24 mouse cellular contexts compared by ENCODE assay signal in the genomic region with DNA sequence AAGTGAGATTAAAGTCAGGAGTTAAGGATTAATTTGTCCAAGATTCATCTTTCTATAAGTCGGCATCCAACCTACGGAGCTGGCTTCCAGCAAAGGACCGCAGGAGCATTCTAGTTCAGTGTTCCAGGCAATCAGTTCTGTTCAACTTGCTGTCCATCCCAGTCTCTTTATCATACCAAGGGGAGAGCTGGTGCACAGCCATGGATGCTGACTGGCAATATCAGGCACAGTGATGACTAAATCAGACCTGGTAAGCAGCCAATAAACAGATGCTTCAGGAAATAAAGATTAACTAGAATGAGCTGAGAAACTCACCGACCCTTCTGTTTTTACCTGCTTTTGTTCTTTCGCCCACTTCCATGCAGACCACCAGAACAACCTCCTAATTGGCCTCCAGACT.
DNase-seq lines count a peak whose midpoint lies in the region; ATAC-seq and TF ChIP-seq lines count a peak whose summit lies in the region.
"Had no signal": no experiment of that assay in that cellular context is flagged by ENCODE, and none has a peak within 500 bp of the region (broad histone marks: within the 10 kb centered on the region; RNA-seq: fewer than 3 reads in every experiment).

No protein-coding gene starts in this region.

- H3K27me3 ChIP-seq in kidney, embryonic 15.5 days: no peaks in the 10 kb centered on the region
- H3K27me3 ChIP-seq in midbrain, postnatal 0 days (ENCODE audit: insufficient read depth, low read length): no peaks in the 10 kb centered on the region
- no peaks in the 10 kb centered on the region for H3K27me3 ChIP-seq in midbrain, embryonic 14.5 days (ENCODE audit: control insufficient read depth, insufficient read depth, low read length)
- no peaks in the 10 kb centered on the region for H3K27me3 ChIP-seq in midbrain, embryonic 15.5 days (replicated peaks)
- H3K27me3 ChIP-seq: heart, embryonic 15.5 days; hindbrain, embryonic 15.5 days; liver, embryonic 12.5 days had no signal

- intact Hi-C loops in gastrocnemius, adult 2 months (cut with DNase I): no loop called here

- no peak overlapping the region for H3K4me3 ChIP-seq in gastrocnemius, adult 2 months
- no peak overlapping the region for H3K4me3 ChIP-seq in kidney, embryonic 15.5 days (replicated peaks)
- no peak overlapping the region for H3K4me3 ChIP-seq in midbrain, postnatal 0 days (ENCODE audit: low read depth, low read length)
- H3K4me3 ChIP-seq in midbrain, embryonic 14.5 days (replicated peaks; ENCODE audit: low read depth, low read length): no peak overlapping the region
- H3K4me3 ChIP-seq in midbrain, embryonic 15.5 days: no peak overlapping the region
- H3K4me3 ChIP-seq: embryonic facial prominence, embryonic 10.5 days; forebrain, embryonic 10.5 days; heart, embryonic 15.5 days; hindbrain, embryonic 15.5 days; liver, embryonic 12.5 days; midbrain, embryonic 10.5 days had no signal

- no peaks in the 10 kb centered on the region for H3K9me3 ChIP-seq in kidney, embryonic 15.5 days (replicated peaks)
- H3K9me3 ChIP-seq in midbrain, postnatal 0 days (ENCODE audit: low read length): no peaks in the 10 kb centered on the region
- H3K9me3 ChIP-seq in midbrain, embryonic 14.5 days (ENCODE audit: control insufficient read depth, low read length): no peaks in the 10 kb centered on the region
- no peaks in the 10 kb centered on the region for H3K9me3 ChIP-seq in midbrain, embryonic 15.5 days
- H3K9me3 ChIP-seq: embryonic facial prominence, embryonic 10.5 days; forebrain, embryonic 10.5 days; heart, embryonic 15.5 days; hindbrain, embryonic 15.5 days; liver, embryonic 12.5 days; midbrain, embryonic 10.5 days had no signal

- no peaks in the 10 kb centered on the region for H3K36me3 ChIP-seq in kidney, embryonic 15.5 days
- H3K36me3 ChIP-seq in midbrain, postnatal 0 days (ENCODE audit: insufficient read depth, low read length): no peaks in the 10 kb centered on the region
- no peaks in the 10 kb centered on the region for H3K36me3 ChIP-seq in midbrain, embryonic 14.5 days (ENCODE audit: control insufficient read depth, insufficient read depth, low read length)
- no peaks in the 10 kb centered on the region for H3K36me3 ChIP-seq in midbrain, embryonic 15.5 days (replicated peaks)
- H3K36me3 ChIP-seq: embryonic facial prominence, embryonic 10.5 days; forebrain, embryonic 10.5 days; heart, embryonic 15.5 days; hindbrain, embryonic 15.5 days; liver, embryonic 12.5 days; midbrain, embryonic 10.5 days had no signal

- H3K4me2 ChIP-seq in kidney, embryonic 15.5 days: no peak overlapping the region
- no peak overlapping the region for H3K4me2 ChIP-seq in midbrain, postnatal 0 days (ENCODE audit: low read depth, low read length, poor library complexity, severe bottlenecking)
- H3K4me2 ChIP-seq in midbrain, embryonic 14.5 days (ENCODE audit: low read length): no peak overlapping the region
- H3K4me2 ChIP-seq in midbrain, embryonic 15.5 days: no peak overlapping the region
- H3K4me2 ChIP-seq: heart, embryonic 15.5 days; hindbrain, embryonic 15.5 days; liver, embryonic 12.5 days had no signal

- H3K9ac ChIP-seq in kidney, embryonic 15.5 days: no peak overlapping the region
- no peak overlapping the region for H3K9ac ChIP-seq in midbrain, postnatal 0 days (replicated peaks; ENCODE audit: low read length, poor library complexity, severe bottlenecking)
- no peak overlapping the region for H3K9ac ChIP-seq in midbrain, embryonic 14.5 days (replicated peaks; ENCODE audit: low read length)
- no peak overlapping the region for H3K9ac ChIP-seq in midbrain, embryonic 15.5 days
- H3K9ac ChIP-seq: heart, embryonic 15.5 days; hindbrain, embryonic 15.5 days; liver, embryonic 12.5 days had no signal

- peaks cover 17% of the 10 kb centered on the region for H3K4me1 ChIP-seq in kidney, embryonic 15.5 days
- no peaks in the 10 kb centered on the region for H3K4me1 ChIP-seq in midbrain, postnatal 0 days (ENCODE audit: insufficient read depth, low read length)
- H3K4me1 ChIP-seq in midbrain, embryonic 14.5 days (ENCODE audit: control insufficient read depth, insufficient read depth, low read length): no peaks in the 10 kb centered on the region
- no peaks in the 10 kb centered on the region for H3K4me1 ChIP-seq in midbrain, embryonic 15.5 days
- H3K4me1 ChIP-seq: forebrain, embryonic 10.5 days; hindbrain, embryonic 15.5 days; liver, embryonic 12.5 days; midbrain, embryonic 10.5 days had no signal

- no peak for ATAC-seq in kidney, embryonic 15.5 days (replicated peaks; ENCODE audit: low FRiP score)
- ATAC-seq in midbrain, postnatal 0 days (ENCODE audit: low FRiP score): no peak
- ATAC-seq in midbrain, embryonic 14.5 days (ENCODE audit: low FRiP score, low TSS enrichment): no peak
- no peak for ATAC-seq in midbrain, embryonic 15.5 days (replicated peaks)
- ATAC-seq: forebrain, embryonic 16.5 days; intestine, embryonic 16.5 days; liver, embryonic 12.5 days had no signal

- TF ChIP-seq CTCF in gastrocnemius, adult 2 months (IDR thresholded peaks at IDR 0.05): no peak
- TF ChIP-seq CTCF in midbrain, postnatal 0 days (IDR thresholded peaks at IDR 0.05): no peak

- H3K27ac ChIP-seq in gastrocnemius, adult 2 months: peak overlapping the region; percentile 44
- H3K27ac ChIP-seq in kidney, embryonic 15.5 days: 0 out of 2 replicates have a peak overlapping the region, but pooled peaks have one; percentile 22
- H3K27ac ChIP-seq in midbrain, postnatal 0 days (ENCODE audit: low read depth, low read length): no peak overlapping the region
- no peak overlapping the region for H3K27ac ChIP-seq in midbrain, embryonic 14.5 days (replicated peaks; ENCODE audit: low read depth, low read length)
- no peak overlapping the region for H3K27ac ChIP-seq in midbrain, embryonic 15.5 days
- H3K27ac ChIP-seq: embryonic facial prominence, embryonic 10.5 days; forebrain, embryonic 10.5 days; heart, embryonic 15.5 days; hindbrain, embryonic 15.5 days; liver, embryonic 12.5 days; midbrain, embryonic 10.5 days; stomach, postnatal 0 days had no signal

- no peak for DNase-seq in gastrocnemius, adult 2 months
- DNase-seq in gastrocnemius, adult 18-20 months (ENCODE audit: low spot score): no peak
- DNase-seq in kidney, postnatal 10 days: no peak
- peak; percentile 45 for DNase-seq in midbrain, postnatal 0 days (ENCODE audit: low spot score)
- DNase-seq in midbrain, embryonic 14.5 days: no peak
- DNase-seq: cerebellum, adult 8-10 months; gastrocnemius, postnatal 36 days; heart, postnatal 36 days; kidney, postnatal 25 days; lung, adult 18-20 months; lung, postnatal 10 days; thymus, adult 2 months; thymus, postnatal 4 days had no signal

- 75% methylated on average over 5 of the region's 5 CpGs for WGBS in kidney, embryonic 15.5 days
- WGBS in midbrain, postnatal 0 days: 92% methylated on average over 5 of the region's 5 CpGs
- 92% methylated on average over 5 of the region's 5 CpGs for WGBS in midbrain, embryonic 14.5 days
- 90% methylated on average over 5 of the region's 5 CpGs for WGBS in midbrain, embryonic 15.5 days

Comparison
In these comparisons a context has a peak if more than half of its experiments do, and no peak if none do; other contexts are left out.
1. H3K27ac ChIP-seq: peak in gastrocnemius, adult 2 months (single experiment) and kidney, embryonic 15.5 days (single experiment); none in midbrain, postnatal 0 days (single experiment), midbrain, embryonic 14.5 days (single experiment) and midbrain, embryonic 15.5 days (single experiment).